Mouse (Mus musculus) gastrocnemius, postnatal 14 days (tissue): ENCODE results near the gene Rbpjl. TPM values are rescaled to one million over a fixed set of nuclear protein-coding genes. Genes with fewer than 3 reads are reported as not detected.
A peak's percentile ranks its signal among the peaks of the same experiment; 100 is the strongest.

Experiments
- DNase-seq: peaks from one replicate; pipeline ENCODE4 v3.0.0; 2021; ENCODE audit warnings: mixed read lengths
- intact Hi-C: fragments of 180-260 bp; cut with DNase I; formaldehyde crosslinking; loops from one replicate; pipeline ENCODE4 v1.15.1; 2025; ENCODE audit warnings: low total_unique reads
- long read RNA-seq, 2 experiments: library from polyadenylated mRNA; stranded (forward); transcript quantifications; one replicate each; pipeline ENCODE4 v2.0.0; 2021
- total RNA-seq, 2 experiments: library from RNA; stranded (reverse); gene quantifications; 2 replicates each; pipeline ENCODE4 v1.2.3; 2021

Gene Rbpjl
- under 1 TPM in 1 of 2 experiments, not detected in 1; 0.07 TPM for total RNA-seq
- long read RNA-seq, experiment 1, result 0 reads
- long read RNA-seq, experiment 2, result 0 reads

- peak; percentile 73 for DNase-seq
- intact Hi-C loops, result no loop called here
Observed at GRCm38 (mm10) chr2:164402906-164403305, at the start of gene Rbpjl. Gene Rbpjl (plus strand): TSS chr2:164403141.

DNA sequence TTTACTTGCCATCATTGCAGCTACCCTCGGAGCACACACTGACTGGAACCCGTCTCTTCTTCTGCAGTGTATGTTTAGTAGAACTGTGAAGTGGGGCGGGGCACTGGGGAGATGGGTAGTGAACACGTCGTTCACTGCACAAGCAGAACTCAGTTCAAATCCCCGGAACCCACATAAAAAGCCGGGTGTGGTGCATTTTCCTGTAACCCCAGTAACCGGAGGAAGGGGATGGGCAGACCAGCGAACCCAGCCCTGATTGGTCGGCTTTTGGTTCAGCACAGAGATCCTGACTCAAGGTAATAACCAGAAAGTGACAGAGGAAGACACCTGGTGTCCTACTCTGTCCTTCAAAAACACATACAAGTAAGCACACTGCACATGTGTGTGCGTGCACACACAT lies 49.6 kb upstream of the Rbpjl start:
- no peak for DNase-seq
- intact Hi-C loops, result loop anchor here (10.0 kb wide), 1 partner anchor 249 kb away; no protein-coding TSS in a partner anchor

DNA sequence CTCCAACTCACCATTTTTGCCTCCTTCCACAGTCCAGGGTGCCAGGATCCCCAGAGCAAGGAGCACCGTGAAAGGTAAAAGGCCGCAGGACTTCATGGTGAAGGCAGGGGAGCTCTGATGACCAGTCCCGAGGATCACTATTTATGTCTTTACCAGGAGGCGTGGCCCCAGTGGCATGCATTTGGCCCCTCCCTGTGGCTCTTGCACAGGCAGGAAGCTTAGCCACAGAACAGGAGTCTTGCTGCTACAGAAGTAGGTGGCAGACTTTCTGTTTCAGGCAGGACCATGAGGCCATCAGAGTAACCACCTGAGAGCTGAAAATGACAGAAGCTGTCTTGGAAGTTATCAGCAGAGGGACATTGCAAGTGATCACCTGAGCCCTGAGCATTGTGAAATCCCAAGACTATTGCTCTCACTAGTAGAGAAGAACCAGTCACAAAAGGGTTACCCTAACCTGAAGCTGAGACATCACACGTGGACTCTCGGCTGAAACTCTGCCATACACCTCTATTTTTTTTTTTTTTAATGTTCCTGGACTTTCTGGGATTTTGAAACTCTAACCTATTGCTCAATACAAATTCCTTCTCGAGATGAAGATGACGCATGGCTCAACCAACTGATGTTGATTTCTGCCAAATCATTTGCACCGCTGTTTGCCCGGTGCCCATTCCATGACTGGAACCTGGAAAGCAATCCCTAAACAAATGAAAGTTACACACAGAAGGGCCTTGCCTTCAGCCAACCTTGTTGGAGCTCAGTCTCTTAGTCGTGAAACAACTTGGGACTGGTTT lies 46.6 kb upstream of the Rbpjl start:
- DNase-seq, result no peak
- intact Hi-C loops, result loop anchor here (10.0 kb wide), 1 partner anchor 252 kb away; no protein-coding TSS in a partner anchor

DNA sequence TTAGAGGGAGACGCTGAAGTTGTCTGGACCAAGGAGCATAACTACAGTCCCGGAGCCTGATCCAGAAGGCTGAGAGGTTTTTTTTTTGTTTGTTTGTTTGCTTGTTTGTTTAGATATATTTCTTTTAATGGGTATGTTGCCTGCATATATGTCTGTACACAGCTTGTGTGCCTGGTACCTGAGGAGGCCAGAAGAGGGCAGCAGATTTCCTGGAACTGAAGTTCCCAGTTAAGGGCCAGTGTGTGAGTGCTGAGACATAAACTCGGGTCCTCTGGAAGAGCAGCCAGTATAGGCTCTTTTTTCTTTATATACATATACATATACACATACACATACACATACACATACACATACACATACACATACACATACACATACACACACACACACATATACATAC lies 44.6 kb upstream of the Rbpjl start:
- DNase-seq, result no peak
- intact Hi-C loops, result loop anchor here (10.0 kb wide), 1 partner anchor 254 kb away; no protein-coding TSS in a partner anchor

- intact Hi-C loops, result loop anchor here (10.0 kb wide), 1 partner anchor 254 kb away; no protein-coding TSS in a partner anchor
- DNase-seq, result no peak
Observed at GRCm38 (mm10) chr2:164359031-164359430, 43.9 kb upstream of the Rbpjl start.

GRCm38 (mm10) chr2:164359668-164360067 lies 43.3 kb upstream of the Rbpjl start:
- DNase-seq, result no peak
- intact Hi-C loops, result loop anchor here (10.0 kb wide), 1 partner anchor 255 kb away; no protein-coding TSS in a partner anchor

GRCm38 (mm10) chr2:164360974-164361657 lies 41.8 kb upstream of the Rbpjl start:
- intact Hi-C loops, result no loop called here

GRCm38 (mm10) chr2:164366947-164367346 lies 36.0 kb upstream of the Rbpjl start:
- intact Hi-C loops, result no loop called here
- DNase-seq, result no peak

More at GRCm38 (mm10) chr2:164360974-164361657, 41.8 kb upstream of the Rbpjl start:
- DNase-seq, result no peak

DNA sequence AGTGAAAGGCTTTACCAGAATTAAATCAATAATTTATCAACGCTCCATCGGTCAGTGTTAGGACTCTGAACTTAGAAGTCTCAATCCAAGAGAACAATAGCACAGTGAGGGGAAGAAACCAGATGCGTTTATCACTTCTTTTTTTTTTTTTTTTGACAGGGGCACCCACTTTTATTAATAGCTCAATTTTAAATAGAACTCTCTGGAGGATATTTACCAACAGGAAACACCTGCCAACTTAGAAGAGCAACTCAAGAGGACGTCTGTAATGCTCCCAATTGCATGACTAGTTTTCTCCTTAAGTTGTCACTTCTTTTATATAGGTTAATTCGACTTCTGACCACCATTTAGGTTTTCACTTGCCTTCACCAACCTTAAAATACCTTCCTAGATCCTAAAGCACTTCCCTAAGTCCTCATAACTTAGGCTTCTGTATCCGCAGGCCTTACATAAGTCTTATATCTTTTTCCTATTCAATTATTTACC lies 34.3 kb upstream of the Rbpjl start:
- intact Hi-C loops, result no loop called here

GRCm38 (mm10) chr2:164371371-164371770 lies 31.6 kb upstream of the Rbpjl start:
- no peak for DNase-seq
- intact Hi-C loops, result no loop called here

More for the DNA sequence above, 34.3 kb upstream of the Rbpjl start:
- DNase-seq, result no peak

GRCm38 (mm10) chr2:164372408-164373053 lies 30.4 kb upstream of the Rbpjl start:
- intact Hi-C loops, result no loop called here
- no peak for DNase-seq

DNA sequence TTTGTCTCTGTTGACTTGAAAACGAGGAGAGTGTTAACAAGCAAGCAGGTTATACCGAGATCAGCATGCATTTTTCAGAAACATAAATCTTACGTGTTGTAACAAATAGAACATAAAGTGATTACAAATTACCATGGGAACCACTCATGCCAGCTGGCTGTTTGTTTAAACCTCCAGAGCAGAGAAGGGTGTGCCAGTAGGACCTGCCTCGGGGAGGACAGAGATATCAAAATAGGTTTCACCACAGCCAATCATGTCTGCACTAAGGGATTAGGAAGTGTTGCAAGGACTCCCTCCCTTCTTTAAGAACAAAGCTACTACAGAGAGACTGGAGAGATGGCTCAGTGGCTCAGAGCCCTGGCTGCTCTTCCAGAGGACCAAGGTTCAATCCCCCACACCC lies 29.8 kb upstream of the Rbpjl start:
- intact Hi-C loops, result no loop called here
- DNase-seq, result no peak

DNA sequence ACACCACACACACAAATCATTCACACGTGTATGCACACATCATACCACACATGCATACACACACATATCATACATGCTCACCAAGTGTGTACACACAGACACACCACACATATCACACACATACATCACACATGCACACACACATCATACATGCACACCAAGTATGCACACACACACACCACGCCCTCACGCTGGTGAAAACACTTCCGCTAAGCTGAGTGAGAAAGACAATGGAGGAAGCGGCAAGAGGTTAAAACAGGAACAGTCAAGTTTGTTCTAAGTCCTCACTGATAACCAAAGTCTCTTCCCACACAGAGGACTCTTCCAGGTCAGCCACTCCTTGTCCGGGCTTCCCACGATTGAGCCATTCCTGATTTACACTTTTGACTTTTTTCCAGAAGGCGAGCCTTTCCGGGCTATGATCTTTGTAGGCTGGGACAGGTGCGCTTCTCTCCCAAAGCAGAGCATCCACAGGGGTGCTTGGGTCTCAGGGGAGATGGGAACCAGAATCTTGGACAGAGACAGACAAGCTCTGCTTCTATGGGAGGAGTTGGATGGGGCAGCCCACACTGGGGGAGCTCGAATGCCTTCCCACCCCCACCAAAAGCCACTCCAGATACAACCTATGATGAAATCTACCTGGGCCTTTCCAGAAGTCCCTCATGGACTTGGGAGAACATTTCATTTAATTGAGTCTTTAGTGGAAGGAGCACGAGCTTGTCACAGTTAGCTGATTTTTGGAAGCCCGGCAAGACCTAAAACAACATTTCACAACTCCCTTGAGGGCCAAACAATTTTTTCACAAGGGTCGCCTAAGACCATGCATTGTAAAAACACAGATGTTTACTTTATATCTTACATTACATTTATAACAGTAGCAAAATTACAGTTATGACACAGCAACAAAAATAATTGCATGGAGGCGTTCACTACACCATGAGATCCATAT lies 25.2 kb upstream of the Rbpjl start:
- no peak for DNase-seq
- intact Hi-C loops, result no loop called here

DNA sequence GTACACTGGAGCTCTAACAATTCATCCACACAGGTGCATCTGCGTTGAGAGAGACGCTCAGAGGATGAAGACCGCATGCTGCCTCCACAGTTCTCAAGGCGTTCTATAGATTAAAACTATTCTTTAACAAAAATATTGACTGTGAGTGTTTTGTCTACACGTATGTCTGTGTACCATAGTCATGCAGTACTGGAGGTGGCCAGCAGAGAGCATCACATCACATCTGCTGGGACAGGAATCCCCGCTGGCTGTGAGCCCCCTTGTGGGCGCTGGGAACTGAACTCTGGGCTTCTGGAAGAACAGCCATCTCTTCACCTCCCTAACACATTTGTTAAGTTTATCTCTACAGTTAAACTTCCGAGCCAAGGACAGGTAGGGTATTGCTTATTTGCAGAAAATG lies 21.2 kb upstream of the Rbpjl start:
- no peak for DNase-seq
- intact Hi-C loops, result loop anchor here (10.0 kb wide), 1 partner anchor 247 kb away; no protein-coding TSS in a partner anchor

DNA sequence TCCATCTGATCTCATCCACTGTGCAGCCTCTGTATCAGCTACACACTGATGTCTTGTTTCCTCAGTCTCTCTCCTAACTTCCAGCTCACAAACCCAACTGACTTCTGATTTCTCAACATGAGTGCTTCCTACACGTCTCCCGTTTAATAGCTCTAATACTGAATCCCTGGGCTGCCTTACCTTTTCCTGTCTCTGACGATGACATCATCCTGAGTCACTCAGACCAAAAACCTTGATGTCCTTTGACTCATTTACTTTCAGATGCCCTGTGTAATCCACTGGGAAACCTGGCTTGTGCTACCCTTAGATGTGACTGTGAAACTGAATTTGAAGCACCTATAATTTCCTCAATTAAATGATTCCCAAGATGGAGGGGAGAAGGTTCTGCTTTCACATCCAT lies 20.0 kb upstream of the Rbpjl start:
- intact Hi-C loops, result loop anchor here (10.0 kb wide), 1 partner anchor 248 kb away; no protein-coding TSS in a partner anchor
- no peak for DNase-seq

DNA sequence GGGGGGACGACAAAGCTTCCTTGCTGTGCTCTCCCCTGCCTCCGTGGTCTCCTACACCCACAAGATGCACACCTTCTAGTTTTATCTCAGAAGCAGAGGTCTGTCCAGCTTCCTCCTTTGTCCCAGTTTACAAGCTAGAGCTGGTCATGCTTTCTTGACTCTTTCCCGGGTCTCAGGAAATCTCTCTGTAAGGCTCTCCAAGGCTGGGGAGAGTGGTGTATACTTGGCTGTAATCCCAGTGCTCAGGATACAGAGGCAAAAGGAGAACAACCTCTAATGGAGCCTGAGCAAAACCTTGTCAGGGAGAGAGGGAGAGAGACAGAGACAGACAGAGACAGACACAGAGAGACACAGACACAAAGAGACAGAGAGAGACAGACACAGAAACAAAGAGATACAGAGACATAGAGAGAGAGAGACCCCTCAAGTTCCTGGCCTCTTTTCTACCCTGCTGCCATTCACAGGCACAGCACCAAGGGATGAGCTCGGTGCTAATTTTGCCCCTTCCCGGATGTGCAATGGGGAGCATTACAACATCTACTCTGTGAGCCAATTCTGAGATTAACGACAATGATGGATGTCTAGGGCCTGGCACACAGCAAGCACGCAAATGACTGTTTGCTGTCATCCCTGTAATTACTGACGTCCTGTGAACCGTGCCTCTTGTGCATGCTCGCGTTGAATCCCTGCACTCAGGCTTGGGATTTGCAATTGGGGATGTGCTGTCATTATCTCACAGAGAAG lies 19.1 kb upstream of the Rbpjl start:
- intact Hi-C loops, result loop anchor here (10.0 kb wide), 1 partner anchor 249 kb away; no protein-coding TSS in a partner anchor
- no peak for DNase-seq

GRCm38 (mm10) chr2:164385927-164386763 lies 16.8 kb upstream of the Rbpjl start:
- no peak for DNase-seq
- intact Hi-C loops, result loop anchor here (10.0 kb wide), 1 partner anchor 251 kb away; no protein-coding TSS in a partner anchor
